Mouse (Mus musculus) midbrain, embryonic 13.5 days (tissue): ENCODE data around the gene Pdcd6ip. TPM values are rescaled to one million over a fixed set of nuclear protein-coding genes. Genes with fewer than 3 reads are reported as not detected.
"Not testable (repeated sequence)": the region's sequence is repeated elsewhere in the genome, so short reads cannot be mapped to it uniquely, and the experiment has no call there.

ENCODE experiments used
- ATAC-seq: fragments of 200-750 bp; cut with Nextera tagmentation; 2 replicates; pipeline ENCODE4 v1.8.0; 2017; ENCODE audit warnings: mild to moderate bottlenecking, moderate TSS enrichment, moderate library complexity
- H3K27ac ChIP-seq: fragments of 300-500 bp; sonication (generic); 2 replicates; pipeline ENCODE4 v1.5.1; 2015; ENCODE audit warnings: inconsistent platforms, mild to moderate bottlenecking, moderate library complexity
- H3K27me3 ChIP-seq: fragments of 300-500 bp; sonication (generic); 2 replicates; pipeline ENCODE4 v1.6.1; 2015; ENCODE audit warnings: mild to moderate bottlenecking, inconsistent platforms
- H3K36me3 ChIP-seq: fragments of 300-500 bp; sonication (generic); 2 replicates; pipeline ENCODE4 v1.6.1; 2015; ENCODE audit warnings: mild to moderate bottlenecking, inconsistent platforms
- H3K4me1 ChIP-seq: fragments of 300-500 bp; sonication (generic); replicated peaks from 2 replicates; pipeline ENCODE4 v1.6.1; 2015; ENCODE audit warnings: inconsistent platforms
- H3K4me2 ChIP-seq: fragments of 300-500 bp; sonication (generic); replicated peaks from 2 replicates; pipeline ENCODE4 v1.6.1; 2015; ENCODE audit warnings: moderate library complexity, mild to moderate bottlenecking, inconsistent platforms
- H3K4me3 ChIP-seq: fragments of 300-500 bp; sonication (generic); replicated peaks from 2 replicates; pipeline ENCODE4 v1.5.1; 2015; ENCODE audit warnings: mild to moderate bottlenecking, inconsistent platforms
- H3K9ac ChIP-seq: fragments of 300-500 bp; sonication (generic); replicated peaks from 2 replicates; pipeline ENCODE4 v1.6.1; 2015; ENCODE audit warnings: mild to moderate bottlenecking, inconsistent platforms
- H3K9me3 ChIP-seq: fragments of 300-500 bp; sonication (generic); 2 replicates; pipeline ENCODE4 v1.6.1; 2016; ENCODE audit warnings: mild to moderate bottlenecking, inconsistent platforms
- WGBS: fragments of 180-500 bp; shearing (Covaris S2); methylation state at CpG from one replicate; pipeline ENCODE4 v1.1.7; 2015; 5-methylcytosine and 5-hydroxymethylcytosine counted together
- polyA plus RNA-seq: library from polyadenylated mRNA; unstranded; fragments of >200 nt; fragmentation: Nextera tagmentation; extraction: Ambion mirVana; gene quantifications from 2 replicates; pipeline ENCODE4 v1.2.1, GENCODE M21; 2015

Pdcd6ip gene
- polyA plus RNA-seq, 1 experiment from 2014 or later: 42.8 TPM

- no peak overlapping the region for H3K4me3 ChIP-seq
- WGBS: 91% methylated on average over 18 of the region's 18 CpGs
- no peaks in the 10 kb centered on the region for H3K36me3 ChIP-seq
- no peak overlapping the region for H3K9ac ChIP-seq
- H3K9me3 ChIP-seq: no peaks in the 10 kb centered on the region
- H3K4me1 ChIP-seq: no peaks in the 10 kb centered on the region
- H3K4me2 ChIP-seq: no peak overlapping the region
- no peak for ATAC-seq
- no peaks in the 10 kb centered on the region for H3K27me3 ChIP-seq
- no peak overlapping the region for H3K27ac ChIP-seq
Observed at GRCm38 (mm10) chr9:113726991-113727680, 19.1 kb upstream of the Pdcd6ip start.

DNA sequence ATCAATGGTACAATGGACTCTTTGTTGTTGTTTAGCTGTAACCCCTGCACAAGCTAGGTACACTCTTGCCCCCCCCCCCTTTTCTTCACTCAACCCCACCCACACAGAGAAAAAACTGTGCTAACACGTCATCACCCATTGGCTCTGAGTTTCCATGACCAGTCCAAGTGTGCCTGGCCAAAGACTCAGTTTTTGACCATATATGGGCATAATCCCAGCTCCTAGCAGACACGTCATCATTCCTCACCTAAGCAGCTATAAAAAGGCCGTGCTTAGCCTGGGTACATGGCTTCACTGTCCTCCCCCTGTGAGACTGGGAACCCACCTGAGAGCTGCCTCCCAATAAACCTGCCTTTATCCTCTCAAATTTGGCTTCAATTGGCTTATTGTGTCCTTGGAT, 18.1 kb upstream of the Pdcd6ip start:
- no peak for ATAC-seq
- Histone ChIP-seq H3K36me3 (no peaks in the 10 kb centered on the region), H3K9ac (no peak overlapping the region), H3K4me3 (no peak overlapping the region), H3K27me3 (no peaks in the 10 kb centered on the region), H3K9me3 (no peaks in the 10 kb centered on the region), H3K27ac (no peak overlapping the region), H3K4me2 (no peak overlapping the region), H3K4me1 (no peaks in the 10 kb centered on the region)
- 83% methylated on average over 3 of the region's 3 CpGs for WGBS

- ATAC-seq, H3K4me1 ChIP-seq, H3K36me3 ChIP-seq, H3K27ac ChIP-seq, H3K9ac ChIP-seq, H3K9me3 ChIP-seq, H3K27me3 ChIP-seq, H3K4me3 ChIP-seq, H3K4me2 ChIP-seq: not testable (repeated sequence)
- 84% methylated on average over 5 of the region's 5 CpGs for WGBS
Observed at GRCm38 (mm10) chr9:113725609-113726008, 17.6 kb upstream of the Pdcd6ip start.

GRCm38 (mm10) chr9:113724646-113725045, 16.6 kb upstream of the Pdcd6ip start:
- no peak overlapping the region for H3K4me2 ChIP-seq
- no peaks in the 10 kb centered on the region for H3K36me3 ChIP-seq
- no peaks in the 10 kb centered on the region for H3K4me1 ChIP-seq
- no peak overlapping the region for H3K4me3 ChIP-seq
- no peak overlapping the region for H3K9ac ChIP-seq
- no peaks in the 10 kb centered on the region for H3K9me3 ChIP-seq
- WGBS: 86% methylated on average over 15 of the region's 15 CpGs
- no peaks in the 10 kb centered on the region for H3K27me3 ChIP-seq
- no peak for ATAC-seq
- no peak overlapping the region for H3K27ac ChIP-seq

GRCm38 (mm10) chr9:113719063-113719462, 11.0 kb upstream of the Pdcd6ip start:
- no peak overlapping the region for H3K9ac ChIP-seq
- 38% methylated on average over 5 of the region's 5 CpGs for WGBS
- H3K4me1 ChIP-seq: 0 out of 2 replicates have a peak, but pooled peaks cover 3% of the 10 kb centered on the region
- H3K4me2 ChIP-seq: no peak overlapping the region
- H3K27me3 ChIP-seq: no peaks in the 10 kb centered on the region
- H3K36me3 ChIP-seq: no peaks in the 10 kb centered on the region
- H3K27ac ChIP-seq: no peak overlapping the region
- no peaks in the 10 kb centered on the region for H3K9me3 ChIP-seq
- no peak for ATAC-seq
- no peak overlapping the region for H3K4me3 ChIP-seq

GRCm38 (mm10) chr9:113710871-113711270, 2.8 kb upstream of the Pdcd6ip start:
- no peak for ATAC-seq

GRCm38 (mm10) chr9:113708361-113709280, 562 bp upstream of the Pdcd6ip start:
- Histone ChIP-seq H3K4me3 (peak overlapping the region; percentile 99), H3K9me3 (no peaks in the 10 kb centered on the region), H3K36me3 (no peaks in the 10 kb centered on the region), H3K27me3 (no peaks in the 10 kb centered on the region), H3K4me1 (peaks cover 28% of the 10 kb centered on the region), H3K9ac (peak overlapping the region; percentile 98; the same call in 1 of the 2 replicates), H3K27ac (peak overlapping the region; percentile 84; the same call in 1 of the 2 replicates), H3K4me2 (peak overlapping the region; percentile 94)
- WGBS: 55% methylated on average over 19 of the region's 19 CpGs
- peak; percentile 41 for ATAC-seq

More at GRCm38 (mm10) chr9:113710871-113711270, 2.8 kb upstream of the Pdcd6ip start:
- H3K9ac ChIP-seq: no peak overlapping the region
- H3K4me2 ChIP-seq: no peak overlapping the region
- H3K9me3 ChIP-seq: no peaks in the 10 kb centered on the region
- peaks cover 17% of the 10 kb centered on the region for H3K4me1 ChIP-seq
- H3K36me3 ChIP-seq: no peaks in the 10 kb centered on the region
- no peaks in the 10 kb centered on the region for H3K27me3 ChIP-seq
- WGBS: 78% methylated on average over 12 of the region's 12 CpGs
- H3K4me3 ChIP-seq: no peak overlapping the region
- H3K27ac ChIP-seq: no peak overlapping the region

- no peaks in the 10 kb centered on the region for H3K36me3 ChIP-seq
- no peaks in the 10 kb centered on the region for H3K9me3 ChIP-seq
- H3K4me1 ChIP-seq: peaks cover 28% of the 10 kb centered on the region
- H3K9ac ChIP-seq: peak overlapping the region; percentile 98
- 74% methylated on average over 9 of the region's 9 CpGs for WGBS
- no peak overlapping the region for H3K27ac ChIP-seq
- H3K27me3 ChIP-seq: no peaks in the 10 kb centered on the region
- ATAC-seq: no peak
- H3K4me3 ChIP-seq: peak overlapping the region; percentile 99
- peak overlapping the region; percentile 94 for H3K4me2 ChIP-seq
Observed at GRCm38 (mm10) chr9:113706841-113707240, 1.2 kb downstream of the Pdcd6ip start.

GRCm38 (mm10) chr9:113706108-113706507, 2.0 kb downstream of the Pdcd6ip start:
- no peaks in the 10 kb centered on the region for H3K27me3 ChIP-seq
- peak overlapping the region; percentile 98; the same call in 1 of the 2 replicates for H3K9ac ChIP-seq
- H3K9me3 ChIP-seq: no peaks in the 10 kb centered on the region
- ATAC-seq: no peak
- H3K4me3 ChIP-seq: peak overlapping the region; percentile 99
- peaks cover 28% of the 10 kb centered on the region for H3K4me1 ChIP-seq
- WGBS: 94% methylated on average over 2 of the region's 2 CpGs
- H3K36me3 ChIP-seq: no peaks in the 10 kb centered on the region
- no peak overlapping the region for H3K27ac ChIP-seq
- H3K4me2 ChIP-seq: peak overlapping the region; percentile 94

DNA sequence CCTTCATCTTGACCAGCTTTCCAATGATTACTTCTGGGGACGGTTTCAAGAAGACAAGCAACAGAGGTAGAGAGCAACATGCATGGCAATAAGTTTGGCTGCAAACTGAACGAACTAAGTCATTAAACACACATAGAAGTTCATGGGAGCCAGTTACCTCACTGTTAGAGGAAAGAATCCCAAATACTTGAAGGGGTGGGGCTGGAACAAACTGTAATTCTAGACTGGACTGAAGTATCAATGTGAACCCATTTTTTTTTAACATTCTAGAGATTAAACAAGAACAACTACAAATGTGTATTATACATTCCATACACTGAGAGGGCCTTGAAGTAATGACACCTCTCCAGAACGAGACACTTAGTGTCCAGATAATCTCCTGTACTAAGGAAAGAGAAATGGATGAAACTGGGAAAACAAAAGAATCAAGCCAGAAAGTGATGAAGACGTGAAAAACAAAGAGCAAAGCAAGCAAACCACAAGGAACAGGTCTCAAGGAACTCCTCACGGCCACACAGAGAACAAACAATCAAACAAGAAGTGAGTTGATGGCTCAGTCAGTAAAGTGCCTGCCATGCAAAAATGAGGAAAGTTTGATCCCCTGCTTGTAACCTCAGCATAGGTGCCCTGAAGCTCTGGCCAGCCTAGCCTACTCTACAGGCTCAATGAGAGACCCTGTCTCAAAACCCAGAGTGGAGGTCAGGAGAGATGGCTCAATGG, 6.5 kb downstream of the Pdcd6ip start:
- 90% methylated on average over 5 of the region's 5 CpGs for WGBS
- Histone ChIP-seq H3K4me3 (no peak overlapping the region), H3K27ac (no peak overlapping the region), H3K27me3 (no peaks in the 10 kb centered on the region), H3K4me2 (no peak overlapping the region), H3K9me3 (no peaks in the 10 kb centered on the region), H3K9ac (no peak overlapping the region), H3K4me1 (peaks cover 19% of the 10 kb centered on the region), H3K36me3 (peaks cover 17% of the 10 kb centered on the region)
- no peak for ATAC-seq

GRCm38 (mm10) chr9:113687461-113687860, 20.6 kb downstream of the Pdcd6ip start:
- H3K36me3 ChIP-seq: peaks cover 63% of the 10 kb centered on the region

More at GRCm38 (mm10) chr9:113687461-113687860, 20.6 kb downstream of the Pdcd6ip start:
- ATAC-seq: no peak
- no peak overlapping the region for H3K4me2 ChIP-seq
- no peaks in the 10 kb centered on the region for H3K4me1 ChIP-seq
- H3K27me3 ChIP-seq: no peaks in the 10 kb centered on the region
- H3K27ac ChIP-seq: no peak overlapping the region
- H3K9ac ChIP-seq: no peak overlapping the region
- H3K4me3 ChIP-seq: no peak overlapping the region
- H3K9me3 ChIP-seq: no peaks in the 10 kb centered on the region
- WGBS: 98% methylated on average over 12 of the region's 12 CpGs
